Comparison of ENCODE assay signal across 8 mouse cellular contexts in the genomic region with DNA sequence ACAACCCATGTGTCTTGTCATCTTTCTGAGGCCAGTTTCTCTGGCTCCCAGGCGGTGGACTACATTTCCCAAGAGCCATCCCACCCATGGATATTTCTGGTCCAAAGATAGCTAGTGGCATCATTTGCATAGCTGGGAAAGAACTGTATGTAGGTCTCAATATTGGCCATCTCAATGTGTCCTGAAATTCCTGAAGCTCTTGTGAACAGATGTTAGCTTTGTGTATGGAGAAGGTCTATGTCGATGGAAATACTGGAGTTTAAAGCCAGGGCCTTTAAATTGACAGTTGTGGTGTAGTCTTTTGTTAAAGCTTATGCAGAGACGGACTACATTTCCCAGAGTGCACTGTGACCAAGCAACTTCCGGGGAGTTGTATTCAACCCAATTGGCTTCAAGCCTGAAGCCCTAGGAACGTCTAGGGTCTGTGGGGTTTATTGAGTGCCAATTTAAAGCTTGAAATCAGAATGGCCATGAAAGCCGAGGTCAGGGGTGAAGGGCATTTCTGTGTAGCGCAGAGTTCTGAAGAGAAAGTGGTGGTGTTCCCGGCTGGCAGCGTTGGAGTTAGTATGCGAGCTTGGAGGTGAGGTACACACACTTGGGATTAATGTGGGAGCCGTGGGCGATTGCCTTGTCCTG. TPM values are rescaled to one million over a fixed set of nuclear protein-coding genes. Genes with fewer than 3 reads are reported as not detected.
DNase-seq lines count a peak whose midpoint lies in the region; ATAC-seq and TF ChIP-seq lines count a peak whose summit lies in the region.

No protein-coding gene starts in this region.

- peak; percentile 69 for ATAC-seq in CD4-positive, CD25-positive, alpha-beta regulatory T cell, adult 4 months
- ATAC-seq in erythroid progenitor cell, adult 5-6 weeks (replicated peaks; ENCODE audit: low FRiP score, poor library complexity, severe bottlenecking): peak; percentile 74
- ATAC-seq in heart, embryonic 13.5 days (ENCODE audit: extremely low read depth, insufficient number of reproducible peaks, low FRiP score, low TSS enrichment): no peak
- ATAC-seq in kidney, postnatal 0 days (replicated peaks; ENCODE audit: low FRiP score, low read depth): 0 out of 2 replicates have a peak, but pooled peaks have one; percentile 45
- ATAC-seq in monocyte, adult 5-6 weeks (replicated peaks; ENCODE audit: insufficient number of reproducible peaks, low FRiP score, low TSS enrichment, poor library complexity, severe bottlenecking): peak; percentile 67

- no peaks in the 10 kb centered on the region for H3K27me3 ChIP-seq in heart, embryonic 13.5 days (replicated peaks)
- no peaks in the 10 kb centered on the region for H3K27me3 ChIP-seq in kidney, postnatal 0 days (ENCODE audit: insufficient read depth, low read length)
- H3K27me3 ChIP-seq in liver, adult 2 months (ENCODE audit: control insufficient read depth, insufficient read depth, low read length): no peaks in the 10 kb centered on the region

- H3K4me3 ChIP-seq in brown adipose tissue, adult 24 weeks (ENCODE audit: insufficient read depth, low read depth, low read length): peak overlapping the region; percentile 85
- peak overlapping the region; percentile 70 for H3K4me3 ChIP-seq in heart, embryonic 13.5 days
- peak overlapping the region; percentile 44 for H3K4me3 ChIP-seq in kidney, postnatal 0 days (replicated peaks; ENCODE audit: low read depth, low read length)
- peak overlapping the region; percentile 64 for H3K4me3 ChIP-seq in liver, adult 2 months (ENCODE audit: insufficient read depth, low read depth, low read length)

- peak overlapping the region; percentile 84 for H3K9ac ChIP-seq in heart, embryonic 13.5 days
- peak overlapping the region; percentile 61 for H3K9ac ChIP-seq in kidney, postnatal 0 days (ENCODE audit: low read depth, low read length)
- H3K9ac ChIP-seq in liver, adult 2 months (ENCODE audit: low read depth, low read length): peak overlapping the region; percentile 79

- TF ChIP-seq CTCF in kidney, postnatal 0 days (IDR thresholded peaks at IDR 0.05; ENCODE audit: low read depth): no peak
- TF ChIP-seq CTCF in liver, adult 2 months (IDR thresholded peaks at IDR 0.05; ENCODE audit: low read depth, low read length): no peak

- peaks cover 18% of the 10 kb centered on the region for H3K79me2 ChIP-seq in liver, adult 2 months (ENCODE audit: control insufficient read depth, insufficient read depth, low read length)

- peaks cover 9% of the 10 kb centered on the region; the same call in 1 of the 2 replicates for H3K4me1 ChIP-seq in brown adipose tissue, adult 24 weeks (ENCODE audit: control insufficient read depth, insufficient read depth, insufficient read length, low read length)
- peaks cover 47% of the 10 kb centered on the region for H3K4me1 ChIP-seq in heart, embryonic 13.5 days
- H3K4me1 ChIP-seq in kidney, postnatal 0 days (replicated peaks; ENCODE audit: insufficient read depth, low read length): peaks cover 8% of the 10 kb centered on the region; the same call in 1 of the 2 replicates
- H3K4me1 ChIP-seq in liver, adult 2 months (ENCODE audit: control insufficient read depth, insufficient read depth, low read length): peaks cover 20% of the 10 kb centered on the region

- peak; percentile 93 for DNase-seq in kidney, postnatal 0 days (ENCODE audit: low spot score)
- peak; percentile 82 for DNase-seq in liver, adult 2 months (ENCODE audit: extremely low read depth, low read depth, low spot score)
- peak; percentile 71 to 77 for DNase-seq in spleen, postnatal 36 days (ENCODE audit: low spot score in 2 of 2)

- no peaks in the 10 kb centered on the region for H3K9me3 ChIP-seq in heart, embryonic 13.5 days
- no peaks in the 10 kb centered on the region for H3K9me3 ChIP-seq in kidney, postnatal 0 days (replicated peaks; ENCODE audit: low read length)

- TF ChIP-seq POLR2A in liver, adult 2 months (IDR thresholded peaks at IDR 0.05; ENCODE audit: extremely low read depth, insufficient read depth, low read length): no peak

- whole genome bisulfite sequencing in heart, embryonic 13.5 days: under 1% methylated on average over 12 of the region's 12 CpGs
- WGBS in kidney, postnatal 0 days: 4% methylated on average over 12 of the region's 12 CpGs
- WGBS in liver, adult 2 months: 1% methylated on average over 12 of the region's 12 CpGs

- H3K36me3 ChIP-seq in heart, embryonic 13.5 days: peaks cover 30% of the 10 kb centered on the region
- H3K36me3 ChIP-seq in kidney, postnatal 0 days (ENCODE audit: insufficient read depth, low read length): 0 out of 2 replicates have a peak, but pooled peaks cover 12% of the 10 kb centered on the region
- H3K36me3 ChIP-seq in liver, adult 2 months (ENCODE audit: control insufficient read depth, insufficient read depth, low read length): peaks cover 4% of the 10 kb centered on the region; the same call in 1 of the 2 replicates

- peak overlapping the region; percentile 84 for H3K4me2 ChIP-seq in heart, embryonic 13.5 days
- H3K4me2 ChIP-seq in kidney, postnatal 0 days (ENCODE audit: low read length): peak overlapping the region; percentile 58

- peak overlapping the region; percentile 79 for H3K27ac ChIP-seq in brown adipose tissue, adult 24 weeks (replicated peaks; ENCODE audit: low read depth, low read length)
- peak overlapping the region; percentile 82 for H3K27ac ChIP-seq in heart, embryonic 13.5 days (replicated peaks)
- peak overlapping the region; percentile 42; the same call in 1 of the 2 replicates for H3K27ac ChIP-seq in kidney, postnatal 0 days
- H3K27ac ChIP-seq in liver, adult 2 months (replicated peaks; ENCODE audit: insufficient read depth, low read depth, low read length): peak overlapping the region; percentile 66

RNA-seq across cellular contexts. Expression of a gene that starts 2.8 kb away (rescaled TPM):
- 10 to 100 TPM; 19.6 to 25.2 TPM for polyA plus RNA-seq in CD4-positive, CD25-positive, alpha-beta regulatory T cell, adult 4 months (2017; shearing (Covaris generic))
- polyA plus RNA-seq in brown adipose tissue, adult 24 weeks (2012; ENCODE audit: insufficient read depth, insufficient read length, missing spikeins): 4.9 and 6.6 TPM in 2 replicates
- total RNA-seq in erythroid progenitor cell, adult 5-6 weeks (2015; ENCODE audit: low replicate concordance): 0.72 and 5.0 TPM in 2 replicates
- total RNA-seq in erythroid progenitor cell, adult 5-6 weeks (2017; ENCODE audit: low replicate concordance): 1.9 and 4.2 TPM in 2 replicates
- polyA plus RNA-seq in heart, embryonic 13.5 days (2015; fragmentation: Nextera tagmentation; extraction: Ambion mirVana): 9.1 and 9.3 TPM in 2 replicates
- polyA plus RNA-seq in kidney, postnatal 0 days (2015; fragmentation: Nextera tagmentation; extraction: Ambion mirVana): 9.1 and 9.8 TPM in 2 replicates
- 5.6 and 7.2 TPM in 2 replicates for total RNA-seq in liver, adult 2 months (2014; rRNA removed)
- 1.1 and 1.4 TPM in 2 replicates for polyA plus RNA-seq in liver, adult 2 months (2012; rRNA removed)
- 10.2 to 18.4 TPM (median 11.5 TPM) in 3 replicates for total RNA-seq in monocyte, adult 5-6 weeks (2017)

RNA-seq across cellular contexts. Expression of a gene that starts 34.7 kb away (rescaled TPM):
- polyA plus RNA-seq in CD4-positive, CD25-positive, alpha-beta regulatory T cell, adult 4 months (2017; shearing (Covaris generic)): 1 to 10 TPM; 3.6 to 4.5 TPM
- 0.83 and 2.0 TPM in 2 replicates for polyA plus RNA-seq in brown adipose tissue, adult 24 weeks (2012; ENCODE audit: insufficient read depth, insufficient read length, missing spikeins)
- total RNA-seq in erythroid progenitor cell, adult 5-6 weeks (2015; ENCODE audit: low replicate concordance): not detected in 2 replicates
- total RNA-seq in erythroid progenitor cell, adult 5-6 weeks (2017; ENCODE audit: low replicate concordance): 0.64 TPM in 1 of 2 replicates, not detected in the other
- 1.7 and 1.9 TPM in 2 replicates for polyA plus RNA-seq in heart, embryonic 13.5 days (2015; fragmentation: Nextera tagmentation; extraction: Ambion mirVana)
- polyA plus RNA-seq in kidney, postnatal 0 days (2015; fragmentation: Nextera tagmentation; extraction: Ambion mirVana): 4.6 TPM in 2 replicates
- total RNA-seq in liver, adult 2 months (2014; rRNA removed): 0.54 and 0.65 TPM in 2 replicates
- 0.09 and 0.12 TPM in 2 replicates for polyA plus RNA-seq in liver, adult 2 months (2012; rRNA removed)
- total RNA-seq in monocyte, adult 5-6 weeks (2017): 0.32 to 3.5 TPM (median 1.4 TPM) in 3 replicates

RNA-seq across cellular contexts. Expression of a gene that starts 34.9 kb away (rescaled TPM):
- polyA plus RNA-seq in CD4-positive, CD25-positive, alpha-beta regulatory T cell, adult 4 months (2017; shearing (Covaris generic)): under 1 TPM; 0.28 to 0.56 TPM
- polyA plus RNA-seq in brown adipose tissue, adult 24 weeks (2012; ENCODE audit: insufficient read depth, insufficient read length, missing spikeins): 3.8 and 4.0 TPM in 2 replicates
- total RNA-seq in erythroid progenitor cell, adult 5-6 weeks (2015; ENCODE audit: low replicate concordance): not detected in 2 replicates
- not detected in 2 replicates for total RNA-seq in erythroid progenitor cell, adult 5-6 weeks (2017; ENCODE audit: low replicate concordance)
- polyA plus RNA-seq in heart, embryonic 13.5 days (2015; fragmentation: Nextera tagmentation; extraction: Ambion mirVana): 4.6 and 6.0 TPM in 2 replicates
- polyA plus RNA-seq in kidney, postnatal 0 days (2015; fragmentation: Nextera tagmentation; extraction: Ambion mirVana): 7.5 and 7.7 TPM in 2 replicates
- total RNA-seq in liver, adult 2 months (2014; rRNA removed): 1.3 and 1.5 TPM in 2 replicates
- 1.1 and 1.8 TPM in 2 replicates for polyA plus RNA-seq in liver, adult 2 months (2012; rRNA removed)
- total RNA-seq in monocyte, adult 5-6 weeks (2017): 0.39 TPM in 1 of 3 replicates, not detected in the others

RNA-seq across cellular contexts. Expression of a gene that starts 41.0 kb away (rescaled TPM):
- polyA plus RNA-seq in CD4-positive, CD25-positive, alpha-beta regulatory T cell, adult 4 months (2017; shearing (Covaris generic)): 1 to 10 TPM; 6.7 to 9.2 TPM
- polyA plus RNA-seq in brown adipose tissue, adult 24 weeks (2012; ENCODE audit: insufficient read depth, insufficient read length, missing spikeins): 2.2 and 2.8 TPM in 2 replicates
- total RNA-seq in erythroid progenitor cell, adult 5-6 weeks (2015; ENCODE audit: low replicate concordance): 1.1 and 2.9 TPM in 2 replicates
- total RNA-seq in erythroid progenitor cell, adult 5-6 weeks (2017; ENCODE audit: low replicate concordance): 0.51 TPM in 1 of 2 replicates, not detected in the other
- 3.0 and 3.2 TPM in 2 replicates for polyA plus RNA-seq in heart, embryonic 13.5 days (2015; fragmentation: Nextera tagmentation; extraction: Ambion mirVana)
- polyA plus RNA-seq in kidney, postnatal 0 days (2015; fragmentation: Nextera tagmentation; extraction: Ambion mirVana): 5.5 and 5.6 TPM in 2 replicates
- 2.8 and 3.7 TPM in 2 replicates for total RNA-seq in liver, adult 2 months (2014; rRNA removed)
- polyA plus RNA-seq in liver, adult 2 months (2012; rRNA removed): 0.34 and 0.50 TPM in 2 replicates
- total RNA-seq in monocyte, adult 5-6 weeks (2017): 1.8 to 7.7 TPM (median 4.7 TPM) in 3 replicates

RNA-seq across cellular contexts. Expression of a gene that starts 50.4 kb away (rescaled TPM):
- polyA plus RNA-seq in CD4-positive, CD25-positive, alpha-beta regulatory T cell, adult 4 months (2017; shearing (Covaris generic)): 10 to 100 TPM; 15.9 to 19.4 TPM
- 6.1 and 6.3 TPM in 2 replicates for polyA plus RNA-seq in brown adipose tissue, adult 24 weeks (2012; ENCODE audit: insufficient read depth, insufficient read length, missing spikeins)
- total RNA-seq in erythroid progenitor cell, adult 5-6 weeks (2015; ENCODE audit: low replicate concordance): 2.9 and 5.9 TPM in 2 replicates
- 3.5 and 4.7 TPM in 2 replicates for total RNA-seq in erythroid progenitor cell, adult 5-6 weeks (2017; ENCODE audit: low replicate concordance)
- polyA plus RNA-seq in heart, embryonic 13.5 days (2015; fragmentation: Nextera tagmentation; extraction: Ambion mirVana): 7.2 and 7.3 TPM in 2 replicates
- polyA plus RNA-seq in kidney, postnatal 0 days (2015; fragmentation: Nextera tagmentation; extraction: Ambion mirVana): 10.5 and 10.6 TPM in 2 replicates
- 4.3 and 4.7 TPM in 2 replicates for total RNA-seq in liver, adult 2 months (2014; rRNA removed)
- polyA plus RNA-seq in liver, adult 2 months (2012; rRNA removed): 1.4 and 1.5 TPM in 2 replicates
- total RNA-seq in monocyte, adult 5-6 weeks (2017): 16.1 to 22.3 TPM (median 18.1 TPM) in 3 replicates
